Mouse (Mus musculus): ENCODE results near the gene Rd3l. TPM values are rescaled to one million over a fixed set of nuclear protein-coding genes. Genes with fewer than 3 reads are reported as not detected.

Rd3l gene
- polyA plus RNA-seq, 1 experiment from 2014 or later, result not detected

- H3K27me3 ChIP-seq (replicated peaks; ENCODE audit: control insufficient read depth, insufficient read depth, low read length), result no peaks in the 10 kb centered on the region
- peak overlapping the region; percentile 54 for H3K4me2 ChIP-seq (replicated peaks; ENCODE audit: low read depth)
- no peaks in the 10 kb centered on the region for H3K9me3 ChIP-seq (ENCODE audit: control insufficient read depth)
- no peak overlapping the region for H3K9ac ChIP-seq (ENCODE audit: low read depth, low read length)
- 58% methylated on average over 10 of the region's 10 CpGs for WGBS
- no peak for TF ChIP-seq CTCF (IDR thresholded peaks at IDR 0.05; ENCODE audit: low read depth)
- no peaks in the 10 kb centered on the region; the same call in 1 of the 2 replicates for H3K36me3 ChIP-seq (ENCODE audit: control insufficient read depth, insufficient read depth)
- H3K4me1 ChIP-seq (replicated peaks; ENCODE audit: control insufficient read depth, insufficient read depth, low read length), result peaks cover 6% of the 10 kb centered on the region; the same call in 1 of the 2 replicates
- peak overlapping the region; percentile 0; the same call in 1 of the 2 replicates for H3K4me3 ChIP-seq (ENCODE audit: low read depth, low read length)
- peak; percentile 0; the same call in 1 of the 2 replicates for ATAC-seq
- H3K27ac ChIP-seq (ENCODE audit: low read depth, low read length), result peak overlapping the region; percentile 84
Observed at GRCm38 (mm10) chr12:111943421-111944064, 37.6 kb downstream of the Rd3l start.

- Histone ChIP-seq H3K4me2 (replicated peaks; ENCODE audit: low read depth) (no peak overlapping the region), H3K27ac (ENCODE audit: low read depth, low read length) (no peak overlapping the region), H3K4me1 (replicated peaks; ENCODE audit: control insufficient read depth, insufficient read depth, low read length) (peaks cover 15% of the 10 kb centered on the region), H3K27me3 (replicated peaks; ENCODE audit: control insufficient read depth, insufficient read depth, low read length) (no peaks in the 10 kb centered on the region), H3K4me3 (ENCODE audit: low read depth, low read length) (no peak overlapping the region), H3K9me3 (ENCODE audit: control insufficient read depth) (no peaks in the 10 kb centered on the region), H3K36me3 (ENCODE audit: control insufficient read depth, insufficient read depth) (no peaks in the 10 kb centered on the region; the same call in 1 of the 2 replicates), H3K9ac (ENCODE audit: low read depth, low read length) (no peak overlapping the region)
- no peak for ATAC-seq
- 24% methylated on average over 1 of the region's 1 CpGs for WGBS
- no peak for TF ChIP-seq CTCF (IDR thresholded peaks at IDR 0.05; ENCODE audit: low read depth)
Observed at GRCm38 (mm10) chr12:111938623-111939177, 42.4 kb downstream of the Rd3l start.

- H3K4me2 ChIP-seq (replicated peaks; ENCODE audit: low read depth), result peak overlapping the region; percentile 54
- peak overlapping the region; percentile 83 for H3K27ac ChIP-seq (ENCODE audit: low read depth, low read length)
- no peaks in the 10 kb centered on the region for H3K9me3 ChIP-seq (ENCODE audit: control insufficient read depth)
- H3K9ac ChIP-seq (ENCODE audit: low read depth, low read length), result 0 out of 2 replicates have a peak overlapping the region, but pooled peaks have one; percentile 2
- WGBS, result 14% methylated on average over 24 of the region's 24 CpGs
- H3K4me1 ChIP-seq (replicated peaks; ENCODE audit: control insufficient read depth, insufficient read depth, low read length), result peaks cover 25% of the 10 kb centered on the region
- H3K27me3 ChIP-seq (replicated peaks; ENCODE audit: control insufficient read depth, insufficient read depth, low read length), result no peaks in the 10 kb centered on the region
- no peaks in the 10 kb centered on the region for H3K36me3 ChIP-seq (ENCODE audit: control insufficient read depth, insufficient read depth)
- peak; percentile 85 for ATAC-seq
- H3K4me3 ChIP-seq (ENCODE audit: low read depth, low read length), result peak overlapping the region; percentile 18
- TF ChIP-seq CTCF (IDR thresholded peaks at IDR 0.05; ENCODE audit: low read depth), result no peak
Observed at GRCm38 (mm10) chr12:111936706-111937550, 44.2 kb downstream of the Rd3l start.

DNA sequence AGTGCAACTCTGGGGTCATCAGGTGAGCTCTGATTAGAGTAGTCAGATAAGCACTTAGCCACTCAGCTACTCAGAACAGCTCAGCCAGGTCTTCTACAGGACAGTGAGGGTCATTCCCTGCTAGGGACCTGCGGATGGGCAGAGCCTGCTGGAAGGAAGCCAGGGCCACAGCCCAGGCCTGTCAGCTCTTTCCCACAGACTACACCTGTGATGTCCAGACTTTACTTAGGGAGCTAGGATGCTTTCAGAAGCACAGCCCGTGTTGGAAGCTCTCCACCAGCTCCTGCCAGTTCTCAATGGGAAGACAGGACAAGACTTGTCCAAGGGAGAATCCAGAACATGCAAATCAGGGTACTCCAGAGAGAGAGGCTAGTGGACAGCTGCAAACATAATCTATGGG, 47.1 kb downstream of the Rd3l start:
- Histone ChIP-seq H3K27ac (ENCODE audit: low read depth, low read length) (peak overlapping the region; percentile 21; the same call in 1 of the 2 replicates), H3K4me3 (ENCODE audit: low read depth, low read length) (no peak overlapping the region), H3K4me2 (replicated peaks; ENCODE audit: low read depth) (peak overlapping the region; percentile 48), H3K4me1 (replicated peaks; ENCODE audit: control insufficient read depth, insufficient read depth, low read length) (peaks cover 25% of the 10 kb centered on the region), H3K9ac (ENCODE audit: low read depth, low read length) (no peak overlapping the region), H3K36me3 (ENCODE audit: control insufficient read depth, insufficient read depth) (no peaks in the 10 kb centered on the region), H3K27me3 (replicated peaks; ENCODE audit: control insufficient read depth, insufficient read depth, low read length) (no peaks in the 10 kb centered on the region), H3K9me3 (ENCODE audit: control insufficient read depth) (no peaks in the 10 kb centered on the region)
- TF ChIP-seq CTCF (IDR thresholded peaks at IDR 0.05; ENCODE audit: low read depth), result no peak
- ATAC-seq, result no peak
- 59% methylated on average over 2 of the region's 2 CpGs for WGBS

DNA sequence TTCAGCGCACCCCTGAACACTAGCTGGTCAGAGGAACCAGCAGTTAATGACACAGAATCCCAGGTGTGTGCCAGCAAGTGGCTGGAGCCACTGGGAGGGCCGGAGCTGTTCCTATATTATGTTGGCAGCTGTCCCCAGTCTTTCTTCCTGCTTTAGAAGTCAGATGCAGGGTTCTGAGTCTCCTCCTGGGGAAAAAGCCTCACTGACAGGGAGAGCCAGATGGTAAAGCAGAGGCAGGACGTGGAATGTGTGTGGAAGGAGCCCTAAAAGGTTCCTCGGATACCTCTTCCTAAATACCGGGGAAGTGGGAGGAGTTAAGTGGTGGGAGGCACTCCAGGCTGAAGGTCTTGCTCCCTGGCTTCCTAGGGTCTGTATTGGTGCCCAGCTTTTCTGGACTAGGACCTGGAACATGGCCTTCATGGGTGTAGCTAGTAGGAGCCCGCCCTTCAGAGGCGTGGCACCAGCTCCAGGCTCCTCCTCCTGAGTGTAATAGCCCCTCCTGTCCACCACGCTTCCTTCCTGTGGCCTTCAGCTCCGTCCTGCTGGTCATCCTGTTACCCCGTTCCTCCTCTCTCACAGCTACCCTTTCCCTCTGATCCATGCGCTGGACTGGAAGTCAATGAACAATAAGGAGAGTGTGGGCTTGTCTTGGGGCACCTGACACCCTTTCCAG, 47.9 kb downstream of the Rd3l start:
- H3K9ac ChIP-seq (ENCODE audit: low read depth, low read length), result no peak overlapping the region
- WGBS, result 41% methylated on average over 11 of the region's 11 CpGs
- H3K4me1 ChIP-seq (replicated peaks; ENCODE audit: control insufficient read depth, insufficient read depth, low read length), result peaks cover 25% of the 10 kb centered on the region
- no peaks in the 10 kb centered on the region for H3K27me3 ChIP-seq (replicated peaks; ENCODE audit: control insufficient read depth, insufficient read depth, low read length)
- H3K4me3 ChIP-seq (ENCODE audit: low read depth, low read length), result no peak overlapping the region
- peak overlapping the region; percentile 48 for H3K4me2 ChIP-seq (replicated peaks; ENCODE audit: low read depth)
- TF ChIP-seq CTCF (IDR thresholded peaks at IDR 0.05; ENCODE audit: low read depth), result peak; percentile 33
- ATAC-seq, result peak; percentile 52
- H3K36me3 ChIP-seq (ENCODE audit: control insufficient read depth, insufficient read depth), result no peaks in the 10 kb centered on the region
- peak overlapping the region; percentile 46; the same call in 1 of the 2 replicates for H3K27ac ChIP-seq (ENCODE audit: low read depth, low read length)
- H3K9me3 ChIP-seq (ENCODE audit: control insufficient read depth), result no peaks in the 10 kb centered on the region
